Mouse (Mus musculus): ENCODE measurements around the gene Catsperg2.
"Not testable (repeated sequence)": the region's sequence is repeated elsewhere in the genome, so short reads cannot be mapped to it uniquely, and the experiment has no call there.

The Catsperg2 gene

DNA sequence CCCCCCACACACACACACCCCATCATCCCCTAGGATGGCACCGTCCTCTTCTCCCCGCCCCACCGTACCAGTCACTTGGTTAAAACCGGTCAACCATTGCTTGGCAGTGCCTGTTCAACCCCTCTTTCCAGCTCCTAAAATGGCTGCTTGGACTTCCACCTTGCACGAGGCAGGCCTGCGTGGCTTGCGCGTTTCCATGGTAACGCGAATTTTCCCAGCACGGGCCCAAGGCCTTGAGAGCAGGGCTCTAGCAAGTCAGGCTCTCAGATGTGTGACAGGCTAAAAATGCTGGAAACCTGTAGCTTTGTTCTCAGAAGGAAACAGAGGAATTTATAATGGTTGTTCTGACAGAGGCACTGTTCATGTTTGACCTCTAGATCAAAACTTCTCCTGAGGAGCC lies at the start of gene Catsperg2:
Catsperg2 (minus strand) TSS at position 173 of the 400 bp plus-strand sequence.
- not testable (repeated sequence) for DNase-seq

DNA sequence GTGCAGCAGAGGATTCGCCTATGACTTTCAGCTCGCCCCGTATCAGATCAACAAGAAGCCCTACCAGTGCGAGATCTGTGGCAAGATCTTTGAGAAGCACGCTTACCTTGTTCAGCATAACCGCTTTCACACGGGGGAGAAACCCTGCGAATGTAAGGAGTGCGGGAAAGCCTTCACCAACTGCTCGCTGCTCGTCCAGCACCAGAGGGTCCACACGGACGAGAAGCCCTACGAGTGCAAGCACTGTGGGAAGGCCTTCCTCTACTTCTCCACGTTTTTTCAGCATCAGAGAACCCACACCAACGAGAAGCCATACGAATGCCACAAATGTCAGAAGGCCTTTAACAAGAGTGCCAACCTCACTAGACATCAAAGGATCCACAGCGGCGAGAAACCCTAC lies 49.7 kb upstream of the Catsperg2 start:
- no peak for DNase-seq

DNA sequence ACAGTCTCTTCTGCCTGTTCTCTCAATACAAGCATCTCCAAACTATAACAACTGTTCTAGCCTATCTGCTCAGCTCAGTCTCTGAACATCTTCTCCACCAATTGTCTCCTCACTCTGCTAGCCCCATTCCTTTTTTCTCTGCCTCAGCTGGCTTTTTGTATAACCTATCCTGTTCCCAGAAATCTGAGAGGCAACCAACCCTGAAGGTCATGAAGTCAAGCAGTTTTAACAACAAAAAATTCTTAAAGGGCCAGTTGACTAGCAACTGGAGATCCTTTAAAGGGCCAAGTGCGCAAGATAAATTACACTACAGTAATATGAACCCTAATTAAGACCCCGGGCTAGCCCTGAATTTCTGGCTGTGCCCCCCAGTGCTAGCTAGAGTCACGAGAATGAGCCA lies 47.5 kb upstream of the Catsperg2 start:
- DNase-seq: no peak

DNA sequence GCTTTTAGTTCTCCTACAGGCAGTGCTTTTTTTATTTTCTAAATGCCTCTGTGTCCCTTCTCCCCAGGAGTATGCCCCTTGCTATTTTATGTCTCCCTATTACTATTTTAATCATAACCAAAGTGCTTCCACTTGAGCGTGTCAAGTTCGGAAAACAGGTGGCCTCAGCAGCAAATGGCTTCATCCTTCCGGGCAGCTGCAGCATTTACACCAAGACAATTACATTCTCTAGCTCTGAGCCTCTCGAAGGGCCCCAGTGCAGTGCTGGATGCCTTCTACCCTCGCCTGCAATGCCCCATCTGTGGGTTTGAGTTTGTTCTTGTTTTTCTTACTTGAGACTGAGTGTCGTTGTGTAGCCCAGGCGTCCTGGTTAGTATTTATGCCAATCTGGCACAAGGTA lies 46.7 kb upstream of the Catsperg2 start:
- DNase-seq: no peak

DNA sequence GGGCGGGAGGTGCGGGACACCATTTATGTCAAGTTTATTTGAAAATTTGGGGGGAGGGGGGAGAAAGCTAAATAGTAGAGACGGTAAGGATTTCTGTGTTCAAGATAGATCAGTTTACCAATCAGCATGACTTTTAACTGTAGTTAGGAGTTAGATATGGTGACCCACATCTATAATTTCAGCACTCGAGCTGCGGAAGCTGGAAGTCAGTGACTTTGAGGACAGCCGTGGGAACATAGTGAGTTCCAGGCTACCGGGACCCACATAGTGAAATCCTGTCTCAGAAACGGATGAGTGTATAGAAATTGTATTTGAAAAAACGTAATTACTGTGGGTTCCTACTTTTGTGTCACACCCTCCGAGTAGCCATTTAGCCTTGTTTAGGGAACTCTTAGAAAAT lies 42.1 kb upstream of the Catsperg2 start:
- no peak for DNase-seq

DNA sequence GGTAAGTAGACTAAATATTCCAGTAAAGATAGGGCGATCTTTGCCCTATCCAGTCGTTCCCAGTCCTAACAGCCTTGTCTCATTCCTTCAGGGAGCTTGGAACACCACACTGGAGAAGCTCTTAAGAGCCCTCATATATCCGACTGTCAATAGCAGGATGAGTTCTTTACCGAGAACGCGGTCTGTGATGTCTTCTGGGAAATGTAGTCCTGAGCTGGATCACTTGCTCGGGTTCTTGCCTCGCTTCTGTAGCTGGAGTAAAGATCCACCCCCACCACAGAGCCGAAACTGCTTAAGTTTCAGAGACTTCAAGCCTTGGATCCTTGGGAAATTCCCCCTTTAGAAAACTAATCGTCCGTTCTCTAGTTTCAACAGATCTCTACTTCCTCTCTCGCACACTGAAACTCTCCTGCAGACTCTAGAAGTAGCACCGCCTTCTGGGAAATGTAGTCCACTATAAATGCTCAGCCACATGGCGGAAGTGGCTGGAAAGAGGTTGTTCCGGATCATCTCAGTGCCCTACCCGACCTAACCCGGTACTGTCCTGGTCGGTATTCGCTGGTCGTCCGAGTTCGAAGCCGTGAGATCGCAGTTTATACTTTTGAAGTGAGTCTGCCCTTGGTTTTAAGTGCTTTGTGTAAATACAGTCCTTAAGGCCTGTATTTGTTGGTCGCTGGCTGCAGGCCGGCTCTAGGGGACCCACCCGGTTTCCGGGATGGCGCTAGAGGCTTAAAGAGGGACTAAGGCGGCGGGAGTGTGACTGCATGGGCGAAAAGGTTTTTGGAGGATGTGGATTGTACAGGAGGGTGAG lies 41.5 kb upstream of the Catsperg2 start, which contains the start of gene Zfp84:
Zfp84 (plus strand) TSS at position 463 of the 811 bp plus-strand sequence.
- DNase-seq: peak; percentile 90 to 94

DNA sequence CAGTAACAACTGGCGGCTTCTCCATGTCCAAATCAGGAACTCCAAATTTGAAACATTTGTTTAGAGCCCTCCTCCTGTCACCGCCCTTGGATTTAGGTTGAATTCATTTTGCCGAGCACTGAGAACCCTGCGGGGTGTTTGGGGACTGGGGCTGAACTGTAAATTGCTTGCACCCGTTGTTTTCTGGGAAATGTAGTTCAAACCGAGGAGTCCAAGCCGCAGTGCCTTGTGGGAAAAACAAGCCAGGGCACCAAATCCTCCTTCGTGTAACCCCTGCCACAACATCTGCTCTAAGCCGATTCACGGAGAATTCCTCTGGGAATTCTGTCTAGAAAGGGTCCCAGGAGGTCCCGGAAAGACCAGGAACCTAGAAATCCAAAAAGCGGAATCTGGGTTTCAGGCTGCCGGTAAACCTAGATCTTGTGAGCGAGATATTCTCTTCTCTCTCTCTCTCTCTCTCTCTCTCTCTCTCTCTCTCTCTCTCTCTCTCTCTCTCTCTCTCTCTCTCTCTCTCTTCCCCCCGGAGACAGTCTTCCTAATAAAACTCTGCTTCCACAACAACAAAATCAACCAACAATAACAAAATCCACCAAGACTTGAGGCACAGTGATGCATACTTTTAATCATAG lies 40.3 kb upstream of the Catsperg2 start:
- peak; percentile 88 to 91 for DNase-seq

DNA sequence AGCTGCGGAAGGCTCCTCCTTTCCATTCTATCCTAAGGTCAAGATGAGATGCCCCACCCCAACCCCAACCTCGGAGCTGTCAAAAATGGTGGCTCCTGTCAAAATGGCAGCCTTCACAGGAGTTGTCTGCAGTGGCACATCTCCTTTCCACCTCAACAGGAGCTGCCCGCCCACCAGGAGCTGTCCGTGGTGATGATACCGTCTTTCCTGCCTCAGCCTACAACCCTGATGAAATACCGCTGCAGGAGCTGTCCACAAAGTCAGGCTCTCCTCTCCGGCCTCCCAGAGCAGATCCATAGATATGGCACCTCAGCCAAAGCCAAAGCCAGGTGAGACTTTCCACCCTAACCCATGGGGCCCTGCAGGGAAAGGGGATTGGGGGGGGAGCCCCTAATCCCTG lies 37.9 kb upstream of the Catsperg2 start:
- DNase-seq: no peak

DNA sequence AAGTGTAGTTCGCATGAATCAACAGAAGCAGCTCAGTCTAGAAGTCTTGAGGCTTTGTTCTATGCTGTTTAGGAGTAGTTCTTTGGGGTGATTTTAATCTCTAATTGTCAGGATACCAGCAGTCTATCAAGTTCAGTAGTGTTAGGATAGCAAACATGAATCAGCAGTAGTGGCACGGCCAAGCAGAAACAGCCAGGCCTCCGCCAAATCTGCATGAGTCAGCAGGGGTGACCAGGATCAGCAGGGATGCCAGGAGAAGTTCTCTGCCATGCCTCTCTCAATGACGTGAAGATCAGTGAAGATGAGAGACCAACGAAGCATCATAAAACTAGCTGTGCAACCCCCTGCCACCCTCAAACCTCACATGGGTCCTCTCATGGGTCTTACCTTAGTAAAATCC lies 33.6 kb upstream of the Catsperg2 start:
- DNase-seq: no peak

DNA sequence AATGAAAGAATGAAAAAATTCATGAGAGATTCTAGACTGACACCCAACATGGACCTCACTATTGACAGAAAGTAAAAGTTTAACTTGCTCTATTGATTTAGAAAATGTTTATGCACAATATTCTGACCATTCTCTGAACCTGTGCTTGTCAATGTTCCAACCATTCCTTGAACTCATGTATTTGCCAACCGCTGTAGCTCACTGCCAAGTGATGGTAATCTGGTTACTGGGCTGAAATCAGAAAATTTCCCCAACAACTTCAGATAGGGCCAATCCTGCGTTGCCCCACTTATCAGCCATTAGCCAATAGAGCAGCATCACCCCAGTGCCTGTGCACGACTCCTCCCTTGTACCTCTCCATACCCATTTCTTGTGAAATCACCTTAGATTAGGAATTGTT lies 15.4 kb upstream of the Catsperg2 start:
- no peak for DNase-seq

DNA sequence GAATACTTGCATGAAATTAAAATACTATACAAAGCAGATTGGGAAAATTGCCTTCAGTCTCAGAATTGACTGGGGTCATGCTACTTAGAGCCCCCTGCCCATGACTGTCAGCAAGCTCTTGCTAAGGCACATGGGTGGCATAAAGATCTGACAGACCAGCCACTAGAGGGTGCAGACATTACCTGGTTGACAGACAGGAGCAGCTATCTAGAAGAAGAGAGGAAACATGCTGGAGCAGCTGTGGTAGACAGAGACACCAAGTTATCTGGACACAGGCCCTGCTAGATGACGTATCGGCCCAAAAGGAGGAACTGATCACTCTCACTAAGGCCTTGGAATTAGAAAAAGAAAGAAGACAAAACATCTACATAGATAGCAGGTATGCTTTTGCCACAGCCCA lies 1.2 kb upstream of the Catsperg2 start:
- DNase-seq: peak in 1 of 2 experiments; percentile 7

DNA sequence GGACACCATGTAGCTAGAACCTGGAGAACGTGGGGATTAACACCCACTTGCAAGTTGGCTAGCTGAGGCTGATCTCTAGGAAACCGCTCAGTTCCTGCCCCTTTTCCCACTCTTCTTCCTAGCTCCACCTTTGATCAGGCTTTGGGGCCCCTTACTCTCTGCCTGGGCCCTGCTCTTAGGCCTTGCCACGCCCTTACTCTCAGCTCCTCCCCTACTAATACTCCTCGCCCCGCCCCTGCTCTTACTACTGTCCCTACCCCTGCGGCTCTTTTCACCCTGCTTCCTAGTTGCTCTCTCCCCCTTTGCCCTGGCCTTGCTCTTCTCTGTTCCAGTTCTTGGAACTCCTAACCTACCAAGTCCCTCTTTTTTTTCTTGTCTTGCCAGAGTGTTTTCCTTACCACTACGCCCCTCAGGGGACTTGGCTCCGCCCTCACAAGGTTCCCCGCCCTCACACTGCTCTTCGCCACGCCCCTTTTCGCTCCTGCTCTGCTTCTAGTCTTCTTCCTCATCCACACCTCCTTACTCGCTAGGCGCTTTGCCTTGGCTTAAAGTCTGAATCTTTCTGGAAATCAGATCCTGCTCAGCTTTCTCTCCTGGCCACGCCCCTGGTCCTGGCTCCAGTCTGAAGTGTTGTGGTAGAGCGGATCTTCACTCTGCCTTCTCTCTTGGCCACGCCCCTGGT lies 1.2 kb downstream of the Catsperg2 start:
- DNase-seq: not testable (repeated sequence)

DNA sequence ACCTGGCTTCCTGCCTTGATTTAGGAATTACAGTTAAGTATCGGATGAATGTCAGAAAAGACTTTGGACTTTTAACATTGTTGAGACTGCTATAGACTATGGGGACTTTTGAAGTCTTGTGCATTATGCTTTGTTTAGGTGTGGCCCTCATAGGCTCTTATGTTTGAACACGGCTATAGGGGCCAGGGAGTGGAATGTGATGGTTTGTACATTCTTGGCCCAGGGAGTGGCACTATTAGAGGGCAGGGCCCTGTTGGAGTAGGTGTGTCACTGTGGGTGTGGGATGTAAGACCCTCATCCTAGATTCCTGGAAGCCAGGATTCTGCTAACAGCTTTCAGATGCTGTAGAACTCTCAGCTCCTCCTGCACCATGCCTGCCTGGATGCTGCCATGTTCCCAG lies 17.9 kb downstream of the Catsperg2 start:
- not testable (repeated sequence) for DNase-seq

DNA sequence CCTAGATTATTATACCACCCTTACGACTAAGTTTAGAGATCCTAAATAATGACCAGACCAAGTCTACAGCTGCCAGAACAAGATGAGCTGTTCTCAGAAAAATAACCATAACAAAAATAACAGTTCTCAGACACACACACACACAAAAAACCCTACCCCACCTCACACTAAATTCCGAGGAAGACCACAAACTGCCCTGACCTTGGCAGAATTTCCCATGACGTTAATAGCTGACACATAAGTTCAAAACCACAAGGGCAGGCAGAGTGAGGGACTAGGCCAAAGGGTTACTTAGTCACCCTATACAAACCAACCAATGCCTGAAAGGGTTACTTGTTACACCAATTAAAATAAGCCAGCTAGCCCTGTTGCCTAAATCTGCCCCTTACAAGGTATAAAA lies 31.6 kb downstream of the Catsperg2 start:
- DNase-seq: not testable (repeated sequence)

DNA sequence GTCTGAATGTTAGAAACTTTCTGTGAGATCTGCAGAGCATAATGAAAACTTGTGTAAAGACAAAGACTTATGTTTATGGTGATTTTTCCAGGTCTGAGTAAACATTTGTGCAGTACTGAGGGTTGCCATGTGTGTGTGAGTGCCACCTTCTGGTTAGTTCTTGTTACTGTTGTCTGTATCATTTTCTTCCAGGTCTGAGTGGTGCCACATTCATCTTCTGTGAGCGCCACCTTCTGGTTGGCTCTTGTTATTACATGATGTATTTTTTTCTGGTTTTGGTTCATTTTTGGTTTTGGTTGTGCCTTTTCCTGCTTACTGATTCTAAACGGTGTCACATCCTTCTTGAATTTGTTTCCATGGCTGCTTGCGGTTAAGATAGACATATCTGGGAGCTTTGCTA lies 45.0 kb downstream of the Catsperg2 start:
- DNase-seq: no peak

All from kidney, postnatal 25 days (tissue).